Mouse (Mus musculus) embryonic facial prominence, embryonic 15.5 days (tissue): ENCODE results near the gene Apopt1. TPM values are rescaled to one million over a fixed set of nuclear protein-coding genes. Genes with fewer than 3 reads are reported as not detected.

Experiments
- ATAC-seq: fragments of 200-750 bp; cut with Nextera tagmentation; 2 replicates; pipeline ENCODE4 v1.8.0; 2017; ENCODE audit warnings: low read depth, moderate TSS enrichment; ENCODE audit not compliant: insufficient number of reproducible peaks, low FRiP score, low TSS enrichment
- H3K27ac ChIP-seq: fragments of 300-500 bp; sonication (generic); replicated peaks from 2 replicates; pipeline ENCODE4 v1.5.1; 2015; ENCODE audit warnings: mild to moderate bottlenecking, inconsistent platforms
- H3K27me3 ChIP-seq: fragments of 300-500 bp; sonication (generic); 2 replicates; pipeline ENCODE4 v1.6.1; 2015; ENCODE audit warnings: inconsistent platforms
- H3K36me3 ChIP-seq: fragments of 300-500 bp; sonication (generic); 2 replicates; pipeline ENCODE4 v1.6.1; 2015; ENCODE audit warnings: mild to moderate bottlenecking, inconsistent platforms
- H3K4me1 ChIP-seq: fragments of 300-500 bp; sonication (generic); 2 replicates; pipeline ENCODE4 v1.6.1; 2015; ENCODE audit warnings: inconsistent platforms
- H3K4me2 ChIP-seq: fragments of 300-500 bp; sonication (generic); replicated peaks from 2 replicates; pipeline ENCODE4 v1.6.1; 2015; ENCODE audit warnings: mild to moderate bottlenecking, inconsistent platforms
- H3K4me3 ChIP-seq: fragments of 300-500 bp; sonication (generic); replicated peaks from 2 replicates; pipeline ENCODE4 v1.5.1; 2015; ENCODE audit warnings: mild to moderate bottlenecking, inconsistent platforms
- H3K9ac ChIP-seq: fragments of 300-500 bp; sonication (generic); 2 replicates; pipeline ENCODE4 v1.6.1; 2015; ENCODE audit warnings: inconsistent platforms
- H3K9me3 ChIP-seq: fragments of 300-500 bp; sonication (generic); replicated peaks from 2 replicates; pipeline ENCODE4 v1.6.1; 2016; ENCODE audit warnings: inconsistent platforms
- WGBS: fragments of 180-500 bp; shearing (Covaris S2); methylation state at CpG from one replicate; pipeline ENCODE4 v1.1.7; 2015; 5-methylcytosine and 5-hydroxymethylcytosine counted together
- polyA plus RNA-seq: library from polyadenylated mRNA; unstranded; fragments of >200 nt; fragmentation: Nextera tagmentation; extraction: Ambion mirVana; gene quantifications from 2 replicates; pipeline ENCODE4 v1.2.1, GENCODE M21; 2015

Apopt1 gene
- polyA plus RNA-seq, 1 experiment from 2014 or later = 55.7 TPM

DNA sequence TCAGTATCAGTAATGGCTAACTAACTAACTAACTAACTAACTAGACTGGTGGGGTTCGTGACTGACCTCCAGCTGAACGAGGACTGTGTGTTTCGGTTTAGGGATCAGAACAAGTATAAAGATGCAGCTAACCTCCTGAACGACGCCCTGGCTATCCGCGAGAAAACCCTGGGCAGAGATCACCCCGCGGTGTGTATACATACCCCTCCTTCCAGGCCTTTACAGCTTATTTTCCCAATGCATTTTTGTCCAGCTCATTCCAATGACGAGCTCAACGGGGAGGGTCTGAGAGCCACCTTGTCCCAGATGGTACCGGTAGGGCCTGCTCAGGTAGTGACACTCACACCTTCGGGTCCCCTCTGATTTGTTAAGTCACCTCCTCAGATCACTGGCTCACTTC, 64.9 kb downstream of the Apopt1 start:
- Histone ChIP-seq H3K9ac (no peak overlapping the region), H3K4me3 (no peak overlapping the region), H3K27ac (no peak overlapping the region), H3K36me3 (peaks cover 97% of the 10 kb centered on the region), H3K9me3 (no peaks in the 10 kb centered on the region), H3K4me1 (no peaks in the 10 kb centered on the region), H3K27me3 (no peaks in the 10 kb centered on the region), H3K4me2 (no peak overlapping the region)
- WGBS = 94% methylated on average over 13 of the region's 13 CpGs
- ATAC-seq = no peak

DNA sequence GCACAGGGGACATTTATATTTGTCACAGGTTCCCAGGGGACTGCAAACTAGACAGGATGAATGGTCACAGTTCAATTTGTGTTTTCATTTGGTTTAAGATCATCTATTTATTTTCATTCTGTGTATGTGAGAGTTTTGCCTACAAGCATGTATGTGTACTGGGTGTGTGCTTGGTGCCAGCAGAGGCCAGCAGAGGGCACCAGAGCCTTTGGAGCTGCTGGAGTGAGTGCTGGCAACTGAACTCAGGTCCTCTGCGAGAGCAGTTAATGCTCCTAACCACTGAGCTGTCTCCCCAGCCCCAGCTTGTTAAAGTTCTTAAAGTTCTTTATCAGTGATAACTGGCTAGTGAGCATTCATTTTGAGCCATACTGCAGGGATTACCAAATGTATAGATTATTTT, 66.5 kb downstream of the Apopt1 start:
- Histone ChIP-seq H3K9ac (no peak overlapping the region), H3K36me3 (peaks cover 94% of the 10 kb centered on the region), H3K9me3 (no peaks in the 10 kb centered on the region), H3K4me3 (no peak overlapping the region), H3K27me3 (no peaks in the 10 kb centered on the region), H3K4me1 (no peaks in the 10 kb centered on the region), H3K27ac (no peak overlapping the region), H3K4me2 (no peak overlapping the region)
- WGBS = 97% methylated on average over 1 of the region's 1 CpGs
- ATAC-seq = no peak

DNA sequence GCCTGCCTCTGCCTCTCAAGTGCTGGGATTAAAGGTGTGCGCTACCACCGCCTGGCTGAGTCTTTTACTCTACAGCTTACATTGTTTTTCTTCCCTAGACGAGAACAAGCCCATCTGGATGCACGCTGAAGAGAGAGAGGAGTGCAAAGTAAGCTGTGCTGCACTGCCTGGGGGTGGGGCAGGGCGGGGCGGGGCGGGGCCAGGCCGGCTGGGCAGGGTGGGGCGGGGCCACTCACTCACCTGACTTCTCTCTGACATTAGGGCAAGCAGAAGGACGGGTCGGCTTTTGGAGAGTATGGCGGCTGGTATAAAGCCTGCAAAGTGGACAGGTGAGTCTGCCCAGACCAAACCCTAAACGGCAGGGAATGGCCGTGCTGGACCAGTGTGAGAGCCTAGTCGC, 72.1 kb downstream of the Apopt1 start:
- no peaks in the 10 kb centered on the region for H3K27me3 ChIP-seq
- H3K4me2 ChIP-seq = no peak overlapping the region
- H3K9me3 ChIP-seq = no peaks in the 10 kb centered on the region
- no peak overlapping the region for H3K4me3 ChIP-seq
- H3K36me3 ChIP-seq = peaks cover 92% of the 10 kb centered on the region
- 69% methylated on average over 15 of the region's 15 CpGs for WGBS
- H3K4me1 ChIP-seq = no peaks in the 10 kb centered on the region
- no peak for ATAC-seq
- H3K27ac ChIP-seq = no peak overlapping the region
- no peak overlapping the region for H3K9ac ChIP-seq

DNA sequence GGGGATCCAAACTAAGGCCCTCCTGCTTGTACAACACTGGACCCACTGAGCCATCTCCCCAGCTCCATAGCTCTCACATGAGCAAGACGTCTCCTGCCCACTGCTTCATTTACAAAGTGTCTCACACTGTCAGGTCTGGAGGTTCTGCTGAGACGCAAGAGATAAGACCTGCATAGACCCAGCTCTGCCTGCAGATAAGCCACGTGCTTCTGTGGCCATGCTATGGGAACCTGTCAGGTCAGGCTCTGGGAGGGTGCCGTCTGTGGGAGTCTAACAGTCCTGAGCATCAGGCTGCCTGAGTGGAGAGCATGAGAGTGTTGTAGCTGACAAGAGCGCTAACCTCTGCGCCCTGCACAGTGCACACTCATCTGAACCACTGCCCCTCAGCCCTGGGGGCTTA, 74.0 kb downstream of the Apopt1 start:
- WGBS = 91% methylated on average over 6 of the region's 6 CpGs
- H3K4me2 ChIP-seq = no peak overlapping the region
- no peaks in the 10 kb centered on the region for H3K9me3 ChIP-seq
- H3K27ac ChIP-seq = no peak overlapping the region
- H3K4me3 ChIP-seq = no peak overlapping the region
- H3K36me3 ChIP-seq = peaks cover 92% of the 10 kb centered on the region
- no peak for ATAC-seq
- no peaks in the 10 kb centered on the region for H3K27me3 ChIP-seq
- no peaks in the 10 kb centered on the region for H3K4me1 ChIP-seq
- no peak overlapping the region for H3K9ac ChIP-seq

DNA sequence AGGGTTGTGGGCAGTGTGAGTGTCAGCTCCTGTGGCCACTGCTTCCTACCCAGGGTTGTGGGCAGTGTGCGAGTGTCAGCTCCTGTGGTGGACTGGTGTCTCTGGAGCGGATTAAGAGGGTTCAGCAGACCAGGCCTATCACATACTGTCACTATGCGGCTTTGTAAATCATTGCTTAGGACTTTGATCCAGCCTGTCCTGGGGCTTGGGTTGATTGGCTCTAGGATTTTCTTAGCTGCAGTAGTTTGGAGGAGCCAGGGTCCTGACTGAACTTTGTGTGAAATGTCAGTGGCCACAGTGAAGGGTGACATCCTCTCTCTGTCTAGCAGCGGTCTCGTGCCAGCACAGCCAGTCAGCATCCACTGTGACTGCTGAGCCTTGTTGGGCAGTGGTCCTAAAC, 77.0 kb downstream of the Apopt1 start:
- H3K27me3 ChIP-seq = no peaks in the 10 kb centered on the region
- no peaks in the 10 kb centered on the region for H3K4me1 ChIP-seq
- peaks cover 92% of the 10 kb centered on the region for H3K36me3 ChIP-seq
- no peaks in the 10 kb centered on the region for H3K9me3 ChIP-seq
- no peak overlapping the region for H3K9ac ChIP-seq
- no peak for ATAC-seq
- H3K4me3 ChIP-seq = no peak overlapping the region
- WGBS = 93% methylated on average over 5 of the region's 5 CpGs
- no peak overlapping the region for H3K4me2 ChIP-seq
- H3K27ac ChIP-seq = no peak overlapping the region

DNA sequence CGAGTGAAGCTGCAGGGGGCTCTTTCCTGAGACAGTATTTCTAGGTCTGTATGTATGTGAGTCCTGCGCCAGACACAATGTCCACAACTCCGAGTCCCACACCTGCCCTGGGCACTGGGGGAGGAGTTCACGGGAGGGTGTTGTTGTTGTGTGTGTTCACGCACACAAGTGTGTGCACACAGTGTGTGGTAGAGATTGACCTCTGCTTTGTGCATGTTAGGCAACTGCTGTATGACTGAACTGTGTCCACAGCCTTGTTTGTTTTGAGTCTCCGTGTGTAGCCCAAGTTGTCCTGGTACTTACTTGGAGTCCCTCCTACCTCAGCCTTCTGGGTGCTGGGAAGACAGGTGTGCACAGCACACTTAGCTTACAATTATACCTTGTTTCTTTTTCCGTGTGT, 77.6 kb downstream of the Apopt1 start:
- Histone ChIP-seq H3K4me1 (no peaks in the 10 kb centered on the region), H3K27ac (no peak overlapping the region), H3K4me2 (no peak overlapping the region), H3K4me3 (no peak overlapping the region), H3K9ac (no peak overlapping the region), H3K36me3 (peaks cover 93% of the 10 kb centered on the region), H3K27me3 (no peaks in the 10 kb centered on the region), H3K9me3 (no peaks in the 10 kb centered on the region)
- no peak for ATAC-seq
- WGBS = 89% methylated on average over 7 of the region's 7 CpGs

DNA sequence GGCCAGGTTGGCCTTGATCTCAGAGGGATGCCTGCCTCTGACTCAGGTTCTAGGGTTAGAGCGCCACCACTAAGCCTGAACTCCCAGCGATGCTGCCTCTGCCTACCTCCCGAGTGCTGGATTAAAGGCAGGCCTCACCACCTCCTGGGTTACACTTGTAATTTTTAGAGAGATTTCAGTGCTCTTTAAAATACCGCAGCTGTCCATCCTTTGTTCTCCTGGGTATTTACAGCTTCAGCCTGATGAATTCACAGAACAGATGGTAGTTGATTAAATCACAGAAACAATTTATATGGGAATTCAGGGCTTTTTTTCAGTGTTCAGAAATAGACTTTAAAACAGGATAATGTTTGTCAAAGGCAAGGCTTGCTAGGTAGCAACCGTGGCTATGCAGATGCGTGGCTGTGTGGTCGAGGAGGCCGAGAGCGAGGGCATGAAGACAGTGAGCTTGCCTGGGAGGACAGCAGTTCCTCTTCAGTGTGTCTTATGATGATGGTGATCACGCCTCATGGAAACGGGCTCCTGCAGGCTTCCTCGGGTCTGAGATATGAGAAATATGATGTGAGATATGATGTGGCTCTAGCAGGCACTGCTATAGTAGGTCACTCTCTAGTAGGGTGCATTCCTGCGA, 78.5 kb downstream of the Apopt1 start:
- no peak for ATAC-seq

DNA sequence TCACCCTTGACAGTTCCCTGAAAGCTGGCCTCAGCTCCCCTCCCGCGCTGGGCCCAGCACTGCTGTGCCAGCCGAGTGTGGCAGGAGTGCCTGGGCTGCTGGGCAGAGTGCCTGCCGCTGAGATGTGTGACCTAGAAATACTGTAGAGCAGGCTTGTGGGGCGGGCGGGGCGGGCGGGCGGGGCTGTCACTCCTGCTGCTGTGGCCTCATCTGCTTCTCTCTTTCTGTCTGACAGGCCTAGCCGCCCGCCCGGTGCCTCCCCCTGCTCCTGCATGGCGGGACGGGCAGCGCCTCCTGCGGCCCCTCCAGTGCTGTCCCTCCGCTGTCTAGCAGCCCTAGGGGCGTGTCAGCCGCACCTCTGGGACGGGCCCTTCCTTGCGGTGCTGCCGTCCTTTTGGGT, 81.0 kb downstream of the Apopt1 start:
- Histone ChIP-seq H3K27me3 (no peaks in the 10 kb centered on the region), H3K4me2 (no peak overlapping the region), H3K4me3 (no peak overlapping the region), H3K9me3 (no peaks in the 10 kb centered on the region), H3K4me1 (no peaks in the 10 kb centered on the region), H3K27ac (no peak overlapping the region), H3K36me3 (peaks cover 88% of the 10 kb centered on the region), H3K9ac (no peak overlapping the region)
- 68% methylated on average over 22 of the region's 22 CpGs for WGBS
- no peak for ATAC-seq

More for the DNA sequence above, 78.5 kb downstream of the Apopt1 start:
- WGBS = 90% methylated on average over 13 of the region's 13 CpGs
- H3K4me1 ChIP-seq = no peaks in the 10 kb centered on the region
- no peaks in the 10 kb centered on the region for H3K27me3 ChIP-seq
- no peak overlapping the region for H3K27ac ChIP-seq
- no peaks in the 10 kb centered on the region for H3K9me3 ChIP-seq
- H3K36me3 ChIP-seq = peaks cover 93% of the 10 kb centered on the region
- H3K4me3 ChIP-seq = no peak overlapping the region
- no peak overlapping the region for H3K4me2 ChIP-seq
- H3K9ac ChIP-seq = no peak overlapping the region

DNA sequence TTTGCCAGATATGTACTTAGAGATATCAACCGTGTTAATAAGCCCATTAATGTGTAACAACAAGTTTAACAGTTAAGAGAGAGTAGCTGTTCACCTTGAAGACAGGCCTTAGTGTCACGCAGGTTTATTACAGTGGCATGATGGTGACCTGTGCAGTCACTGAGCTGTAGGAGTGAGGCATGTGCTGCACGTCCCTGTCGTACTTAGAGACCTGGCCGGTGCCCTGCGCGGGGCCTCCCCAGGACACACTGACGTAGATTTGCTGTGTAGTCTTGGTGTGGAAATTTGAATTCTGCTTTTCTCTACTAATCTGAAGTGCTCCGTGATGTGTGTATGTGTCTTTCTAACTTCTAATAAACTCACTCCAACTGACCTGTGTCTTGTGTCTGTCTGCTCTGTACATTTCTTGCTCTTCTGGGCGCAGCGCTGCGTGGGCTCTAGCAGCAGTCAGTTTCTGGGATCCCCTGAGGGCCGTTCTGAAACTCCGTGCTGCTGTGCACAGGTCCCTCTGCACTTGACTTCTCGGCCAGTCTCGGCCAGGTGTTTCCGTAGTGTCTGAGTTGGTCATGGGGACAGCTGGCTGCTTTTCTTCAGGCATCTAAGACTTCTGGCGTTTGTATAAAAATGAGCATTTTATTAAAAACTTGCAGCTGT, 81.6 kb downstream of the Apopt1 start:
- H3K36me3 ChIP-seq = peaks cover 86% of the 10 kb centered on the region
- no peaks in the 10 kb centered on the region for H3K27me3 ChIP-seq
- ATAC-seq = no peak
- H3K27ac ChIP-seq = no peak overlapping the region
- H3K4me2 ChIP-seq = no peak overlapping the region
- no peak overlapping the region for H3K4me3 ChIP-seq
- H3K9ac ChIP-seq = no peak overlapping the region
- H3K9me3 ChIP-seq = no peaks in the 10 kb centered on the region
- 89% methylated on average over 18 of the region's 18 CpGs for WGBS
- no peaks in the 10 kb centered on the region for H3K4me1 ChIP-seq

DNA sequence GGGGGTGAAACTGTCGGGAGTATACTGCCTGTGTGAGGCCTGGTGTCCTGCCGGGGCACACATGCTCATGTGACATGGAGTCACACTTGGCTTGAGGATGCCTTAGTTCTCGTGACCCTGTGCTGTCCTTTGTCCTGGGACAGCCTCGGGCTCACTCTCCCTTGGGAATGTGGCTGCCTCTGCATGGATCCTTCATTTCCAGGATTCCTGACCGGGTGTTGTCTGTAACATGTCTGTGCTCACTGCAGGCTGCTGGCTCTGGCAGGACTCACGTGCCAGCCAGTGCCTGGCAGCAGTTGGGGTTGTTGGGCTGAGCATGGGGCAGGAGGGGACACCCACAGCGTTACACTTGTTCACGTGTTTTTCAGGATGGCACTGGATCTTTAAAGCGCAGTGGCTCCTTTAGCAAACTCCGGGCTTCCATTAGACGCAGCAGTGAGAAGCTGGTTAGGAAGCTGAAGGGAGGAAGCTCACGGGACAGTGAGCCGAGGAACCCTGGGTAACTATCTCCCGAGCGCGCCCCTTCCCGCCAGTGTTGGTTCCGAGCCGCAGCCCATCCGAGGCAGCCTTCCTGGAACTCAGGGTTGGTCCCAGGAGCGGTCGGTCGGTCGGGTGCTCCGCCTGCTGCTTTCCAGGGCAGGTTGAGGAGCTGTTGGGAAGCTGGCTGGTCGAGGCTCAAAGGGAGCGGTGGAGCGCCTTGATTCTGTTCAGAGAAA, 82.3 kb downstream of the Apopt1 start:
- Histone ChIP-seq H3K4me1 (no peaks in the 10 kb centered on the region), H3K4me3 (no peak overlapping the region), H3K27me3 (no peaks in the 10 kb centered on the region), H3K9ac (no peak overlapping the region), H3K27ac (no peak overlapping the region), H3K9me3 (no peaks in the 10 kb centered on the region), H3K4me2 (no peak overlapping the region), H3K36me3 (peaks cover 85% of the 10 kb centered on the region)
- 83% methylated on average over 28 of the region's 28 CpGs for WGBS
- ATAC-seq = no peak

DNA sequence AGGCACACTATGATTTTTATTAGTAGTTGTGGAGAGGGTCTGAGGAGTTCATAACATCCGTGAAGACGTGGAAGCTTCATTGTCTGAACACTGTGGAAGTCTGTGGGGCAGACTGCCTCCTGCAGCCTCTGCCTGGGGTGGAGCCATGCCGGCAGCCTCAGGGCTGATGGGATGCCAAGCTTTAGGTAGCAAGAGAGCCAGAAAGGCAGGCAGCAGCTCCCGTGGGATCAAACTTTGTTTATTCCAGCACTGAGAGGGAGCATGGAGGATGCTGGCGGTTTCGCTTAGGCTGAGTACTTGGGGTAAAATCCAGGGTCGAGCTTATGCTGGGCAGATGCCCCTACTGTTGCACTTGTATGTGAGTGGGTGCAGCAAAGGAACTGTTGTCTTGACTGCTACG, 84.2 kb downstream of the Apopt1 start:
- no peaks in the 10 kb centered on the region for H3K9me3 ChIP-seq
- H3K4me3 ChIP-seq = no peak overlapping the region
- WGBS = 73% methylated on average over 8 of the region's 8 CpGs
- H3K4me2 ChIP-seq = no peak overlapping the region
- H3K27me3 ChIP-seq = no peaks in the 10 kb centered on the region
- H3K9ac ChIP-seq = no peak overlapping the region
- no peak for ATAC-seq
- no peak overlapping the region for H3K27ac ChIP-seq
- peaks cover 85% of the 10 kb centered on the region for H3K36me3 ChIP-seq
- no peaks in the 10 kb centered on the region for H3K4me1 ChIP-seq
